Mouse (Mus musculus) MN1 (cell line): Measurements from ENCODE around the gene Pde9a.

ENCODE experiments used
- DNase-seq: peaks from one replicate; pipeline ENCODE4 v3.0.0-alpha.2; 2016; ENCODE audit warnings: low spot score

The Pde9a gene

DNA sequence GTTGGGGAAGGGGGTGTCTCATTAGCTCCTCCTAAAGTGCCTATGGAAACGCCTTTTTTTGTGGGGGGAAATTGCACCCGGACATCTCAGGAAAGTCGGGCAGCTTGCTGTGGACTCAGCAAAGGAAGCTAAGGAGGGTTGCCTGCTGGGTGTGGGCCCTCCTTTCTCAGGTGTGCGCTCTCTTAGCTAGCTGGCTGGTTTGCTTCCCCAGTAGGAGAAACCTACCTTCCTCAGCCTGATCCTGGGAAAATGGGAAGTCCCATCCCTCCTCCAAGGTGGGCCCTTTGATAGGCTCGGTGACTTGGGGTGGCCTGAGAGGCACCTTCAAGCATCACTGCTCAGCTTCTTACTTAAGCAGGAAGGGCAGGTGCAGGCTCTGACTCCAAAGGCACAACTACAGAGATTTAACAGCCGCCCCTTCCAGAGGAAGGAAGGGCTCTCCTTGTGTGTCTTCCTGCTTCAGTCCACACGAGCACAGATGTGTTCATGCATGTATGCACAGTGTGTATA is 811 bp downstream of the Pde9a start:
- no peak for DNase-seq

DNA sequence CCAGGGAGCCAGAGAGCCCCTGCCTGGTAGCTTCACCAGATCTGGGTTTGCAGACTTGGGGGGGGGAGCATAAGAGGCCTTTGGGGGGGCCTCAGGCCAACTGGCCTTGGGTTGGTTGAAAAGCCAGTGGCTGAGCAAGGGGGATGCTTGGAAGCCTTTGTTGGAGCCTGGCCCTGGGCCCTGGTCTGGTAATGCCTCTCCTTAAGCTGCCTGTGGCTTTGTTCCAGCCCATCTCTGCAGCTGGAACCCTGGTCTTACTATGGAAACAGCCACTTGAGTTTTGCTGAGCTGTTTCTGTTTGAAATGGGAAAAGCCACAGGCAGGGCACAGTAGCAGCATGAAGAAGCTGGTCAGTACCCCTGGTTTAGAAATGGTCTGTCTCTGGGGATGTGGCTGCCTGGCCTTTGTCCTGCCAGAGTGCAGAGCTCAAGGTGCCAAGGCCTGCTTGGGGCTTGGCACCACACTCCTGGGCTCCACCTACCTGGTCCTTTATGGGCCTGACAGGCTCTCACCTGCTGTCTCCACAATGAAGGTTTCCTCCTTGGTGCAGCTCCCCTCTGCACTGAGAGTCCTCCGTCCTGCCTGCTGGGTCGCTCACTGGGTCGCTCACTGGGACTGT is 3.5 kb downstream of the Pde9a start:
- peak; percentile 32 for DNase-seq

DNA sequence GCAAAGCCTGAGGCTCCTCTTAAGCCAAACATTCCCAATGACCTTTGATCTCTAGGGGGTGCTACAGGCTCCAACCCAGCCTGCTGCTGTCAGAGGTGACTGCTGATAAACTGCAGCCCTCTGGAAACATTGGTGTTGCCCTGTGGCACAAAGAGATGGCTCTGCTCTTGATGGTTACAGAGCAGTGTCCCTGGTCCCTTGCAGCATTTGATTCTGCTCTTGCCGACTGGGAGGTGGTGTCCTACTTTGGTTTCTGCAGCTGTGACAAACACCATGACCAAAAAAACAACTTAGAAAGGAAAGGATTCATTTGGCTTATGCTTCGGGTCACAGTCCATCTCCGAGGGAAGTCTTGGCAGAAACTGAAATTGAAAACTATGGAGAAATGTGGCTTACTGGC is 5.5 kb downstream of the Pde9a start:
- DNase-seq, result no peak

DNA sequence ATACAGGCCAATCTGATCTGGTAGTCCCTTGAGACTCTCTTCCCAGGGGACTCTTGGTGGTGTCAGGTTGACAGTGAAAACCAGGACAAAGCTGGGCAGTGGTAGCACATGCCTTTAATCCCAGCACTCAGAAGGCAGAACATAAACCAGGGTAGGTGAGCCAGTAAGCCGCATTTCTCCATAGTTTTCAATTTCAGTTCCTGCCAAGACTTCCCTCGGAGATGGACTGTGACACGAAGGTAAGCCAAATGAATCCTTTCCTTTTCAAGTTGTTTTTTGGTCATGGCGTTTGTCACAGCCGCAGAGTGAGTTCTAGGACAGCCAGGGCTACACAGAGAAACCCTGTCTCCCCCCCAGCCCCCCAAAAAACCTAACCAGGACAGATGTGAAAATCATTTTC is 6.0 kb downstream of the Pde9a start:
- DNase-seq, result no peak

DNA sequence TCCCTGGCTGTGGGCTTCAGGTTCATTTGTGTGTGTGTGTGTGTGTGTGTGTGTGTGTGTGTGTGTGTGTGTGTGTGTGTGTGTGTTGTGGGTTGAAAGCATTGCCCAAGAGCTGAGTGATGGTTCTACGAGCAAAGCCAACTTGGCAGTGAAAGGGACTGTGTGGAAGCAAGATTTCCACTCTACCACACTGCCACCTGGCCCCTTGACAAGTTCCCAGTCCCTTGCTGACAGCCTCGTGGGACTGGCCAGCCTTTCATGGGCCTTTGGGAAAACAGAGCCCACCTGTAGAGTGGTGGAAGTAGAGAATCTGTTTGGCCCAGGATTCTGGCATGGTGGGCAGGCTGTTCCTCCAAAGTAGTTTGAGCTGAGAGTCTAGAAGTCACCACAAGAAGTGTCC is 7.8 kb downstream of the Pde9a start:
- no peak for DNase-seq

DNA sequence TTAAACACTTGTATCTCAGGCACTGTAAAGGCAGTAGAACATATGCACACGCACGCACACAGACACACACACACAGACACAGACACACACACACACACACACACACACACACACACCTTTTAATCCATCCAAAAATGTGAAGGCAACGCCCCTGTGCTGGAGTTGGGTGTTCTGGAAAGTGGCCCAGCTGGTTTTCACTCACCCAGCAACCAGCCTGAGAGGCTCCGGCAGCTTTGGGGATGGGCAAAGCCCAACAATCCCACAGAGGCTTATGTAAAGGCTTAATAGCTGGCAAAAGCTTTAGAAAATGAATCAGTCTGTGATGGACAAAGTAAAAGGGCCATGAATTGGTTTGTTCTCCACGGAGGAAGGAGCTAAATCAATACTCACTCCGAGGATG is 14.3 kb downstream of the Pde9a start:
- DNase-seq, result no peak

DNA sequence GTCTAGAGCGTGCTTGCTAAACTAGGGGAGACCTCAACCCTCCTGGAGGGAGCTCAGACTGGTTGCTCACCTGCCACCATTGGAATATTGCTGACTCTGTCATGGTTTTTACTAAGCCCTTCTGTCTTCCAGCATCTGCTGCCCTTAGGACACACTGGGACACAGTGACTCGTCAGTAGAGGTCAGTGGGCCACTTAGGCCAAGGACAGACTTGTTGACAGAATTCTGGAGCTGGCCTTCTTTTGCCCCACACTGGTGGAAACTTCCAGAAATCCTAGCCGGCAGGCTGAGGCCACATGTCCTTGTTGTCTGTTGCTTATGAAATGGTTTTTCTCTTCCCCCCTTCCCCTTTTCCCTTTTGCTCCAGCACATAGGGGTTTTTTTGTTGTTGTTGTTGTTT is 15.2 kb downstream of the Pde9a start:
- no peak for DNase-seq

DNA sequence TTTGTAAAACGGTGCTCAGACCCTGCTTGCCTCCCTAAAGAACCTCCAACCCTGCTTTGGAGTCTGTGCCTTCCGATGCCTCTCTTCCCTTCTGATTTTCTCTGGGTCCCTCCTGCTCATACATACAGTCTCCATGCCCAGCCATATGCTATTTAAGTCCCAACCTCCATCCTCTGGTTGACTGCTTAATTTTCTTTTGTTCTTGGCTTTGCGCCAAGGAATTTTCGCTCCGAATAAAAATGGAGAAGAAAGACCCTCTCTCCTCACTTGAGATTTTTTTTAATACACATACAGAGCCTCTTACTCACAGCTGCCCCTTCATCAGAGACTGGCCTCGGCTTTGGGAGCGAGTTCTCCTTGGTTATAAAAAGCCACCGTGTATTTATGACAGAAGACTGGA is 16.7 kb downstream of the Pde9a start:
- no peak for DNase-seq

DNA sequence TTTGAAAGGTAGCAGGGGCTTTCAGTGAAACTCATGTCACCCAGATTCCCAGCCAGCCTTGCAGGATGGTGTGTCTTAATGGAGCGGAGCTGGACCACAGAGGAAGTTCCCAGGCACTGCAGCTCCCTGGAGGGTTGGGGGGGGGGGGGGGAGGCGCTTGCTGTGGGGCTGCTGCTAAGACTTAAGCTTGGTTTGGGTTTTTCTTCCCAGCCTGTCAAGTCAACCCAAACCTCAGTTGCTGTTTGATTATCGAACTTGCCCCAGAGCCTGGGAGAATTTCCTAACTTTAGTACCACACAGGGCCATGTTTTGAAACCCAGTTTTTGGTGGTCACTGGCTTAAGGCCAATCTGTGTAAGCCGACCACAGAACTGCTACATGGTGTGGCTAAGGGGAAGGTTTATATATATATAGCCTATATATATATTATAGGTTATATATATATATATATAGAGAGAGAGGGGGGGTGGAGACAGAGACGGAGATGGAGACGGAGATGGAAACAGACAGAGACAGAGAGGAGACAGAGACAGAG is 19.8 kb downstream of the Pde9a start:
- DNase-seq, result no peak

DNA sequence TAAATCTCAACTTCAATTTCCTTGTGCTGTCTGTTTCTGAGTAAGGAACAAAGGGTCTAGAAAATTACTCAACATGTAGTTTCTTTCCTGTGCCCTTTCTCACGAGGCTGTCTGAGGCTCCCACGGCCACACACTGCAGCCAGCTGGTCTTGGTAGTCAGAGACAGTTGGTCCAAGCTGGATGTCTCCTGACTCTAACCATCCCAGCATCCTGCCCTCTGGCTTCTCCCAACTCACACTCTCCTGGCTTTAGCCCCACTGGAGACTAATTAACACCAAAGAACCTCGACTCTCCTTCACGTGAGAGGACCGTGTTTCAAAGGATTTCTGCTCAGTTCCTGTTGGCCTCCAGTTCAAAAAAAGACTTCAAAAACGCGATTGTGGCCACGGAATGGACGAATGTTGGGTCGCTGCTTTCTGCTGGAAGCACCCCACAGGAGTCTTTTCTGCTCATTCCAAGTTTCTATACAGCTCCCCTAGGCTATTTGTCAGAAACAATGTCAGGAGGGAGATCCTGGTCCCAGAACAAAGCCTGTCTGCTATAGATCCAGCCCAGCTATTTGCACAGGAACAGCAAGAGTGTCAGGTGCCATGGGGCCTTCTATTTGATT is 23.8 kb downstream of the Pde9a start:
- no peak for DNase-seq

DNA sequence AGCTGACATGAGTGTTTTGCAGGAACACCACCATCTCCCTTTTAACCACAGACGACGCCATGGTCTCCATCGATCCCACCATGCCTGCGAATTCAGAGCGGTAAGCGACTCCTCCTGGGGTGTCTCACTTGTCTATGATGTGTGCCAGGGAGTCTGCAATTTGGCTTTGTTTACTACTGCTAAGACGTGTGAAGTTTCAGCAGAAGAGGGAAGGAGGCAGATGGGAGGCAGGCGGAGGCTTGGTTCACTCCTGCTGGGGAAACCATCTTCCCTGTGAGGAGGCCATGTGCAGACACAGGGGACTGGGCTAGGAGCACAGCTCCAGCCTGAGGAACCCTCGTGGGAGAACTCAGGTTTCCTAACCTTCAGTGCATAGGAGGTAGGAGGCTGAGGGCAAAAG is 29.2 kb downstream of the Pde9a start:
- DNase-seq, result no peak

DNA sequence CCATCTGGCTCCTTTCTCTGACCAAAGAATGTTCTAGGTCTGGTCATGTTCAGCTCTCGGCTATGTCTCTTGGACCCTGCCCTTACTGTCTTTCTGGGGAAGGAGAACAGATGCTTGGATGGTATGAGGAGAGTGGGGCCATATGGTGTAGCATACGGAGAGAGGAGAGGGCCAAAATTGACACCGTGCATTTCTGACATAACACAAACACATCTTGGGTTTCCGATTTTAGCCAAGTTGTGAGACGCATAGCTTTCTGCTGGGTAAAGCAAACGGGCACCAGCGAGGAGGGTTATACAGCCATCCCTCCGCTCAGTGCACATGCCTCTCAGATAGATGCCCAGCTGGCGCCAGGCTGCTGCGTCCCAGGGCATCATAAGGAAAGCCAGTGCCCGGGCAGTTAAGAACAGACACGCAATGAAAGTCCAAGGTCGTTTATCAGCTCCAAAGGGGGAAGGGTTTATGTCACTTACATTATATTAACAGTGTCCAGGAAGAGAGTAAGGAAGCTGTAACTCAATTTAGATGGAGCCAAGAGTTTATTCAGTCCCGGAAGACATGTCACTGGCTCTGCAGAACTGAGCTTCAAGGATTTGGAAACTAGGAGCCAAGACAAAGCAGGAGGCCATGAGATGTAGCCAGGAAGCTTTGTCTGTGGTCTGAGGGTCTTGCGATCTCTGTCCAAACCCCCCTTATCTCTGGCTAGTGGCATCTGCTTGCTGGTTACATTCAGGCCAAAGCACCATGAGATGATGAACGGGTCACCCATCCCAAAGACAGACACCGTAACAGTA is 33.0 kb downstream of the Pde9a start:
- peak; percentile 74 for DNase-seq

DNA sequence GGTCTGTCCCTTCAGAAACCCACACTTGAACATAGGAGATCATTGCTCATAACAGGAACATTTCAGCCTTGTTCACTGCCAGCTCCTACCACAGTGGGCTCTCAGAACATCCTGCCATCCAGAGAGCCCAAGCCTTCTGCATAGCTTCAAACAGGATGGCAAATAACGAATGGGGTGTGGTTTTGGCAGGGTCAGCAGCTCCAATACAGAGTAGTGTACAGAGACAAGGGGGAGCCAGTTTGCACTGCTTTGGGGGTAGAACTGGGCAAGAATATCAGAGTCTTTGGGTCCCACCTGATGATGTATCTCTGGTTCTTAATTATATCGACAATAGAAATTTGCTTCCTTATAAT is 33.6 kb downstream of the Pde9a start:
- peak; percentile 49 for DNase-seq

DNA sequence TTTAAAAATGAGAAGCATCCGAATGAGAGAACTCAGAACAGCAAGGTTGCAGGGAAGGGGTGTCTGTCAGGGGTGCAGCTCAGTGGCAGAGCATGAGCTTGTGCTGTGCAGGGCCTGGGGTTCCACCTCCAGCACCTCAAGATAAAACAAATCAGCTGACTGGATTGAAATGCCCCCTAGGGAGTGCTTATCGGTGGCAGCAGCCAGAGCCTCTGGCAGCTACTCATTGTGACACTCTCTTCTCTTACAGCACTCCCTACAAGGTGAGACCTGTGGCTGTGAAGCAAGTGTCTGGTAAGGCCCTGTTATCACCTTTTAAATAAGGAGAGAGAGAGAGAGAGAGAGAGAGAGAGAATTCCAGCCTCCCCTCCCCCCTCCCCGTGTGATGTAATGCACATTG is 34.0 kb downstream of the Pde9a start:
- DNase-seq, result peak; percentile 38

DNA sequence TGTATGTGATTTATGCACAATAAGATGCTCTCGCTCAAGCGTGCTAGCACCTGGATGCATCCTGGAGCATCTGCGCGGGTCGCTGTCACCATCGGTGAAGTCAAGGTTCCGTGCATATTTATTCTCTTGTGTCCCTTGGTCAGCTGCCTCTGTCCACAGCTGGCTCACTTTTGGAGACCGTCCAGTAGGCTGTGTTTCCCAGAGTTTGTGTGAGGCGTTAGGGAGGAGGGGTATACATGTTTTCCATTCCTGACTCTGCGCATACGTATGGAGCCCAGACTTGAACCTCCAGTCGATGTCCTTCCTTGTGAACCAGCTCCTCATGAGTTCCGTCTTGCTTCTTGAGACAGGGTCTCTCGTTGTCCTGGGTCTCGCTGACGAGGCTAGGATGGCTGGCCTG is 34.6 kb downstream of the Pde9a start:
- DNase-seq, result no peak

DNA sequence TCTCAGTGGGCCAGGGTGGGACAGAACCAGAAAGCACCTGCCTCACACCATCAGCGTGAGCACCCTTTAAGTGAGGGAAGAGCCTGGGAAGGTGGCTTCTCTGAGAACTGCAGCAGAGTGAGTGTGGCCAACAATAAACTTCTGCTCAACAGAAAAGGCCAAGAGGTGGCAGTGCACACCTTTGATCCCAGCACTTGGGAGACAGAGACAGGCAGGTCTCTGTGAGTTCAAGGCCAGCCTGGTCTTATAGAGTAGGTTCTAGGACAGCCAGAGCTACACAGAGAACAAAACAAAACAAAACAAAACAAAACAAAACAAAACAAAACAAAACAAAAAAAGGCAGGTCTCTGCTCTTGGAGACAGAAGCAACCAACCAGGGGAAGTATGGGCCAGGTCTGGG is 36.4 kb downstream of the Pde9a start:
- DNase-seq, result no peak

DNA sequence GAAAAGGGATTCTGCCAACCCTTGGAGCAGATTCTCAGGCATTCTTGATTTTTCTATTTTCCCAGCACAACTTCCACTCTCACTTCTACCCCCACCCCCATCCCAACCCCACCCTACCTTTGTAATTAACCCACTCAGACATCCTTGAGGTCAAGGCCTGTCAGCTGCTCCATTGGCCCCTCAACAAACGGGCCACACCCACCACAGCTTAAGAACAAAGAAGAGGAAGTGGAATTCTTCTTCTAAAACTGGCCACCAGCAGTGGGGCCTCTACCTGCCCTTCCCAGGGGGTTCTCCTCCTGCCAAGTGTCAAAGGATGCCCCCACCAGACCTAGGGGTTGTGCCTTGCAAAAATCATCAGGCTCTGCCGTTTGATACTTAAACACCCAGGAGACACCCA is 37.0 kb downstream of the Pde9a start:
- DNase-seq, result no peak

DNA sequence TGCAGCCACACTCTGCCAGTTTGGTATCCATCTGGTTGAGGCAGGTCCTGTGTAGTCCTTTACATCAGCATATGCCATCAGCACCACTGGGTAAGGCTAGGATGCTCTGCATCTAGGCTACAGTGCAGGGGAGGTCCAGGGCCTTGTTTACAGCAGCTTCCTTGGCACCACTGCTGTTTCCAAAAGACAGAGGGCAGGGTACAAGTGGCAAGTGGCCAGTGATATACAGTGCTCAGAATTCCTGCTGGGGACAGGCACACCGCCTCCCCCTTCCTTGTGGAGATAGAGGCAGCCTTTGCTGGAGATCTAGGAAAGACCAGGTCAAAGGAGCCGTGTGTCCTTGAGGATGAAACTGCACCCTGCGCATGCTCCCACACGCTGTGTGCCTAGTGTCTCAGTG is 38.3 kb downstream of the Pde9a start:
- DNase-seq, result no peak

DNA sequence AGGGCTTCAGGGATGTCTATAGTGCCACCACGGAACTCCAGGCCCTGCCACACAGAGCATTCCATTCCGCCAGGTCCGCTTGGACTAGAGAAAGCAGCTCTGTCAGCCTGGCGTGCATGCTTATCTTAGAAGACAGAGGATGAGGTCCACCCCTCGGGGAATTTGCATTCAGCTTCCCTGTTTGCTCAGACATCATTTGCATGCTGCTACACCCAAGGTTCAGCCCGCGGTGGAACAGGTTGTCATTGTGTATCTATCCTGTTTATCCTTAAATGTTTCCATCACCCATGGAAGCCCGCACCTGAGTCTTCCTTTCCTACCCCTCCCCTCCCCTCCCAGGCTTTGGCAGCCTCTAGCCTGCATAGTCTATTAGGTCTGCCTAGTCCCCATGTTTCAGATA is 38.8 kb downstream of the Pde9a start:
- peak; percentile 33 for DNase-seq

DNA sequence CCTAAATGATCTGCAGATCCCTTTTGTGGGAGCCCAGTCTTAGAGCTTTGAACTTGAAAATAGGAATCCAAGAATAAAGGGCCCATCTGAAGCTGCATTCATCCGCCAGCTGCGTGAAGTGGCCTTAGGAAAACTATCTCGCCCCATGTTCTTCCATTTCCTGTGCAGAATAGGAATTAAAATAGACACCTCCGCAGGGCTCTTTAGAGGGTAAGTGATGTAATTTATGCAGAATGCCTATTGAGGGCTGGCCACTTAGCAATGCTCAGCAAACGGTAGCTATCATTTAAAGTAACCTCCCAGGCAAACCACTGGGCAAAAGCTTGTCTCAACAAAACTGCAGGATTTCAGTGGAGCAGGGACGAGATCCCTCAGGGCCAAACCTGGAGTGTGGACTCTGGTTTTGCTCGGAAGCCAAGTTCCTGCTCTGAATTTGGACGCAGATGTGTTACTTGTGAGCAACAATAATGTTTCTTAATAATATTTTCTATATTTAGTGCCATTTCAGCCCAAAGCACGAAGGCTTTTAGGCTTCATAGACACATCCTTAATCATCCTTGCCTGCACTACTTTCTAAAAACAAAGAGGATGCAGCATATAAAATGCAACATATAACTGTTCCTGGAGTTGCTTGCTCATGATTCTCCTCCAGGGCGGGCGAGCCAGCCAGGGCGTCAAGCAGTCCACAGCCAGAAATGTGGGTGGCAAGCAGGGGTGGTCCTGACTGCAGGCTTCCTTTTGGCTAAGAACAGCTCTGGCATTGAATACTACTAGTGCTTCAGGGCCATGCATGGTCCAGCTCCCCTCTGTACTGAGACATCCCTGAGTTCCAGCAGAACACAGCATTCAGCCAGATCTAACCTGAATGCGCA is 40.1 kb downstream of the Pde9a start:
- DNase-seq, result no peak

DNA sequence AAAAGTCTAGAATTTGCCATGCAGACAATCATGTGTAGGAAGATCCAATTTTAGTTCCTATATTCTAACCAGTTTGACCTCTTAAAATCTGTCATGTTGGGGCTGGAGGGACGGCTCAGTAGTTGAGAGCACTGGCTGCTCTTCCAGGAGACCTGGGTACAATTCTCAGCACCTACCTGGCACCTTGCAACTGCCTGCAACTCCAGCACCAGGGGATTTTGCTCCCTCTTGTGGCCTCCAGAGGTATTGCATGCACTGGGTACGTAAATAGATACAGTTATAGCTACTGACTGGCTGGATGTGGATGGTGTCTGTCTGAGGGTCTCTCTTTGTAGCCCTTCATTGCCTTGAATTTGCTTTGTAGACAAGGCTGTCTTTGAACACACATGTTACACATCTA is 43.4 kb downstream of the Pde9a start:
- DNase-seq, result peak; percentile 19

DNA sequence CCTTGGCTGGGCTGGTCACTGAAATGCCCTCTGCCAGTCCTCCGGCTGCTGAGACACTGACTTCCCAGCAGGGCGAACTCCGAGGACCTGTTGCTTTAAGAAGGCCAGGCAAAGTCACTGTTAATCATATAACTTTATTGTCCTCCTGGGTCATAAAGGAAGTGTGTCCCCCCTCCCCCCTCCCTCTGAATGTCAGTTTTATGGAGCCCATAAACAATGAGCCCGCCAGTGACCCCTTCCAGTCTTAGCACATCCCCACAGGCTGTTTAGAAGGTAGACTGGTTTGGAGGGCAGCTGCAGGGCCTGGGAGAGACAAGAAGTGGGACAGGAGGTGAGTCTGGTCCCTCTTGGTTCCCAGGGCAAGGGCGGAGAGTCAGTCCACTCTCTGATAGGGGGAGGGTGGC is 46.9 kb downstream of the Pde9a start:
- no peak for DNase-seq
